Mouse (Mus musculus) hindbrain, embryonic 16.5 days (tissue): ENCODE measurements at regions not wholly inside any gene's neighbourhood (a gene's known extent, or its start where the extent isn't known, plus 50 kb on each side); places are given as distances from the start of the nearest gene placed in this dataset.

Experiments
- ATAC-seq: fragments of 200-750 bp; cut with Nextera tagmentation; 2 replicates; pipeline ENCODE4 v1.8.0; 2017; ENCODE audit warnings: moderate TSS enrichment, moderate library complexity
- H3K27ac ChIP-seq: fragments of 300-500 bp; sonication (generic); 2 replicates; pipeline ENCODE4 v1.5.1; 2014; ENCODE audit warnings: low read depth, mild to moderate bottlenecking, control low read depth, low read length, moderate library complexity
- H3K27me3 ChIP-seq: fragments of 300-500 bp; sonication (generic); replicated peaks from 2 replicates; pipeline ENCODE4 v1.6.1; 2014; ENCODE audit warnings: low read length; ENCODE audit not compliant: control insufficient read depth, insufficient read depth
- H3K36me3 ChIP-seq: fragments of 300-500 bp; sonication (generic); 2 replicates; pipeline ENCODE4 v1.6.1; 2014; ENCODE audit warnings: mild to moderate bottlenecking, low read length, moderate library complexity, mixed read lengths; ENCODE audit not compliant: control insufficient read depth, insufficient read depth
- H3K4me1 ChIP-seq: fragments of 300-500 bp; sonication (generic); 2 replicates; pipeline ENCODE4 v1.6.1; 2014; ENCODE audit warnings: low read depth, low read length; ENCODE audit not compliant: control insufficient read depth, insufficient read depth
- H3K4me2 ChIP-seq: fragments of 300-500 bp; sonication (generic); 2 replicates; pipeline ENCODE4 v1.6.1; 2014; ENCODE audit warnings: mild to moderate bottlenecking, low read length, control low read depth, moderate library complexity
- H3K4me3 ChIP-seq: fragments of 300-500 bp; sonication (generic); 2 replicates; pipeline ENCODE4 v1.5.1; 2014; ENCODE audit warnings: mild to moderate bottlenecking, low read length, control low read depth, moderate library complexity
- H3K9ac ChIP-seq: fragments of 300-500 bp; sonication (generic); 2 replicates; pipeline ENCODE4 v1.6.1; 2014; ENCODE audit warnings: low read depth, mild to moderate bottlenecking, control low read depth, low read length, moderate library complexity
- H3K9me3 ChIP-seq: fragments of 300-500 bp; sonication (generic); 2 replicates; pipeline ENCODE4 v1.6.1; 2014; ENCODE audit warnings: mild to moderate bottlenecking, low read length, moderate library complexity; ENCODE audit not compliant: control insufficient read depth
- WGBS: fragments of 180-500 bp; shearing (Covaris S2); extraction: QIAGEN DNeasy Blood & Tissue Kit; methylation state at CpG from one replicate; pipeline ENCODE4 v1.1.7; 2014; 5-methylcytosine and 5-hydroxymethylcytosine counted together

DNA sequence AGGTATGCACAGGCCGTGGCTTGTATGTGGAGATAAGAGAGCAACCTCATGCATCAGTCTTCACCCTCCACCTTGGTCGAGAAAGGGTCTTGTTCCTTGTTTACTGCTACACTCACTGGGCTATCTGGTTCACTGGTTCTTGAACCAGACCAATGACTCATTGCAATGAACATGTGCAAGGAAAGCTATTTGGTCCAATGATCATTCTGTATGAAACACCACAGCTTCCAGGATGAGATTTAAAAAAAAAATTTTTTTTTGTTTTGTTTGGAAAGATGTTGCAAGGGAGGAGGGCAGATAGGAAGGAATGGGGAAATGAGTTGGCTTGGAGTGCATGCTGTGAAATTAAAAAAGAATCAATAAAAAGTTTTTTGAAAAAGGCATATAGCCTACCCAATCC, 174.7 kb downstream of the En1 start:
- ATAC-seq: no peak
- Histone ChIP-seq H3K9me3 (no peaks in the 10 kb centered on the region), H3K36me3 (no peaks in the 10 kb centered on the region), H3K4me2 (no peak overlapping the region), H3K27me3 (no peaks in the 10 kb centered on the region), H3K9ac (no peak overlapping the region), H3K27ac (no peak overlapping the region), H3K4me3 (no peak overlapping the region), H3K4me1 (no peaks in the 10 kb centered on the region)
- WGBS: 84% methylated on average over 2 of the region's 2 CpGs

- no peaks in the 10 kb centered on the region for H3K4me1 ChIP-seq
These were observed 175.2 kb downstream of the En1 start for GRCm38 (mm10) chr1:120777468-120777867.

DNA sequence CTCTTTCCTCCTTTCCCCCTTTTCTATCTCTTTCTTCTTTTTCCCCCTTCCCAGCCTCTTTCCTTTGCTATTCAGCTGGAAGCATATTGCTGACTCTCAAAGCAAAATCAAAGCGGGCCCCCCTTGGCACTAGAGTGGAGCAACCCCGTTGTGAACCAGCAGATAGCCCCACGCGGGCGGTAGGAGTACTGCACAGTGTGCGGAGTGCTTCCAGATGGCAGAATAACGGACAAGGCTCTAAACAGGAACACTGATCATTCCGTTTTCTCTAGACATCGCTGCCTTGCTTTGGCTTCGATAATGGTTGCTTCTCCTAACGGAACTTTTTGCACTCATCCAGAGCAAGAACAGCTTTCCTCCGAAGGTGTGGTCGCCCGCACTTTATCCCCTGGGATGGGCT, 193.0 kb downstream of the En1 start:
- no peaks in the 10 kb centered on the region for H3K9me3 ChIP-seq
- H3K36me3 ChIP-seq: no peaks in the 10 kb centered on the region
- H3K4me3 ChIP-seq: no peak overlapping the region
- no peaks in the 10 kb centered on the region for H3K4me1 ChIP-seq
- ATAC-seq: no peak
- H3K9ac ChIP-seq: no peak overlapping the region
- no peaks in the 10 kb centered on the region for H3K27me3 ChIP-seq
- H3K27ac ChIP-seq: no peak overlapping the region
- WGBS: 73% methylated on average over 14 of the region's 14 CpGs
- peak overlapping the region; percentile 10; the same call in 1 of the 2 replicates for H3K4me2 ChIP-seq

More at GRCm38 (mm10) chr1:120777468-120777867, 175.2 kb downstream of the En1 start:
- Histone ChIP-seq H3K36me3 (no peaks in the 10 kb centered on the region), H3K9me3 (no peaks in the 10 kb centered on the region), H3K27me3 (no peaks in the 10 kb centered on the region), H3K27ac (no peak overlapping the region), H3K4me3 (no peak overlapping the region), H3K9ac (no peak overlapping the region), H3K4me2 (no peak overlapping the region)
- no peak for ATAC-seq
- WGBS: 79% methylated on average over 2 of the region's 2 CpGs

DNA sequence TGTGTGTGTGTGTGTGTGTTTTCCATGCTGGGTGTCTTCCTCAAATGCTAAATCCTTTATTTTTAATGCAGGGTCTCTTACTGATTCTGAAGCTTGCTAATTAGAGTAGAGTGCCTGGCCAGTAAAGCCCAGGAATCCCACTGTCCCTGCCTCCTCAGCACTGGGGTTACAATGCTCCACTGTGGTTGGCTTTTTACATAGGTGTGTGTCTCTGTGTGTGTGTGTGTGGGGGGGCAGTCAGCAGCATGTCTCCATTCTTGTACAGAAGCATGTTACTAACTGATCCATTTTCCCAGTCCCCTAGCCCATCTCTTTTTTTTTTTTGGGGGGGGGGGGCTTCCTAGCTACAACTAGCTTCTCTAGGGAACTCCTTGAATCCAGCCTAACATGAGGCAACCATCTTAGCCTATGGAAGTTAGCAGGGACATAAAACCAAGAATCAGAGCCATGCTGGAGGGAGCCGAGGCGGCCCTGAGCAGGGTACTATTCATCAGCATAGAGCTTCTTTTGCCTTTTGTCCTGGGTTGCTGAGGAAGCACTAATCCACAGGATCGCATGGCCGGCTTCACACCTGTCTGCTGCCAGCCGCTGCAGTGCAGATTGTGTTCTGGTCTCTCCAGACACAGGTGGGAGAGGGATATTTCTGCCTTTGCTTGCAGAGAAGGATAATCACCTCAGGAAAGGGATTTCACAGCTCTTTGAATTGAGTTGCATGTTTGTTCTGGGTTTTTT, 199.2 kb downstream of the En1 start:
- no peak overlapping the region for H3K4me2 ChIP-seq
- H3K4me1 ChIP-seq: no peaks in the 10 kb centered on the region; the same call in 1 of the 2 replicates
- no peaks in the 10 kb centered on the region for H3K36me3 ChIP-seq
- no peaks in the 10 kb centered on the region for H3K27me3 ChIP-seq
- WGBS: 18% methylated on average over 5 of the region's 5 CpGs
- no peak overlapping the region for H3K27ac ChIP-seq
- H3K4me3 ChIP-seq: no peak overlapping the region
- peak; percentile 42; the same call in 1 of the 2 replicates for ATAC-seq
- H3K9me3 ChIP-seq: no peaks in the 10 kb centered on the region
- H3K9ac ChIP-seq: 0 out of 2 replicates have a peak overlapping the region, but pooled peaks have one; percentile 24

DNA sequence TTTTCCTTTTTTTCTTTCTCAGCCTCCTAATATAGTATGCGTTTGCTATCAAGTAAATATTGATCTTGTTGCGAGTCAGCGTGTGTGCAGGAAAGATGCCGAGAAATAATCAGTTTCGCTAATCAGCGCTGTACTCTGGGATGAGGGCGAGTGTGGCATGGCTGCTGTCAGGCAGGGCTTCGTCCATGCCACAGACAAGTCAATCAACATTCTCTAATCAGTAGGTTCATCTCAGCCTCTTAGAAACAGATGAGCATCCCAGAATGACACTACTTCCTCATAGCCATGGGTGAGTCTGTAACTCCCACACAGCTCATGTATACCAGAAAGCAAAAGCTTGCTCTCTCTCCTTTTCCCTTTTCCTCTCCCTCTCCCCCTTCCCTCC, 199.8 kb downstream of the En1 start:
- no peaks in the 10 kb centered on the region; the same call in 1 of the 2 replicates for H3K4me1 ChIP-seq
- no peaks in the 10 kb centered on the region for H3K9me3 ChIP-seq
- H3K4me3 ChIP-seq: no peak overlapping the region
- H3K27me3 ChIP-seq: no peaks in the 10 kb centered on the region
- H3K27ac ChIP-seq: no peak overlapping the region
- no peak overlapping the region for H3K4me2 ChIP-seq
- no peaks in the 10 kb centered on the region for H3K36me3 ChIP-seq
- WGBS: 72% methylated on average over 8 of the region's 8 CpGs
- no peak for ATAC-seq
- H3K9ac ChIP-seq: no peak overlapping the region

- H3K9ac ChIP-seq: no peak overlapping the region
- H3K4me2 ChIP-seq: no peak overlapping the region
- WGBS: 64% methylated on average over 4 of the region's 4 CpGs
- no peak overlapping the region for H3K27ac ChIP-seq
- H3K4me1 ChIP-seq: no peaks in the 10 kb centered on the region
- no peaks in the 10 kb centered on the region for H3K9me3 ChIP-seq
- ATAC-seq: peak; percentile 81; the same call in 1 of the 2 replicates
- no peaks in the 10 kb centered on the region for H3K36me3 ChIP-seq
- H3K4me3 ChIP-seq: no peak overlapping the region
- no peaks in the 10 kb centered on the region for H3K27me3 ChIP-seq
These were observed 212.2 kb downstream of the En1 start for GRCm38 (mm10) chr1:120814441-120814840.

- Histone ChIP-seq H3K4me2 (no peak overlapping the region), H3K27me3 (no peaks in the 10 kb centered on the region), H3K36me3 (no peaks in the 10 kb centered on the region), H3K4me1 (no peaks in the 10 kb centered on the region), H3K9ac (no peak overlapping the region), H3K9me3 (peaks cover 2% of the 10 kb centered on the region; the same call in 1 of the 2 replicates), H3K4me3 (no peak overlapping the region), H3K27ac (no peak overlapping the region)
- WGBS: 41% methylated on average over 5 of the region's 5 CpGs
- peak; percentile 69 for ATAC-seq
These were observed 214.1 kb downstream of the En1 start for GRCm38 (mm10) chr1:120816237-120816820.

DNA sequence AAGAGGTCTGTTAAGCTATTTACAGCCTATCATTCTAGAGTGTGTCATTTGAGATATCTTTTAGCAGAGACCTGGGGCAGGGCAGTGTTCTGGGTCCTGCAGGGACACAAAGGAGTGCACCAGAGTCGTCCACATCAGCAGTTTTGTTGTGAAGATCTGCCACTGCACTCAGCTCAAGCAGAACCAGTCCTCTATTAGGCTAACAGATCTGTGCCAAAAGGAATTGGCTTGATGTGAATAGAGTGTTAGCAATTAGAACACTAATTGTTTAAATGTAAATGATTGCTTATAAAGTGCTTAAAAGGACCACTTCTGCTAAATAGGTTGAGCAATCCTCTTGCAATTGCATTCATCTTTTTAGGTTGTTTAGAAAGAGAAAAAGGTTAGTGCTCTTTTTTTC, 215.3 kb downstream of the En1 start:
- H3K36me3 ChIP-seq: no peaks in the 10 kb centered on the region
- ATAC-seq: peak; percentile 62; the same call in 1 of the 2 replicates
- H3K4me1 ChIP-seq: no peaks in the 10 kb centered on the region
- WGBS: 15% methylated on average over 1 of the region's 1 CpGs
- no peak overlapping the region for H3K27ac ChIP-seq
- H3K27me3 ChIP-seq: no peaks in the 10 kb centered on the region
- no peak overlapping the region for H3K4me2 ChIP-seq
- H3K4me3 ChIP-seq: no peak overlapping the region
- H3K9ac ChIP-seq: no peak overlapping the region
- H3K9me3 ChIP-seq: peaks cover 2% of the 10 kb centered on the region; the same call in 1 of the 2 replicates

- no peak overlapping the region for H3K4me3 ChIP-seq
- H3K4me2 ChIP-seq: no peak overlapping the region
- no peak overlapping the region for H3K27ac ChIP-seq
- H3K36me3 ChIP-seq: no peaks in the 10 kb centered on the region
- H3K9me3 ChIP-seq: no peaks in the 10 kb centered on the region
- ATAC-seq: no peak
- H3K4me1 ChIP-seq: no peaks in the 10 kb centered on the region
- H3K27me3 ChIP-seq: no peaks in the 10 kb centered on the region
- 71% methylated on average over 1 of the region's 1 CpGs for WGBS
- no peak overlapping the region for H3K9ac ChIP-seq
These were observed 229.8 kb downstream of the En1 start for GRCm38 (mm10) chr1:120831975-120832374.
